Mouse (Mus musculus) MEL (cell line): ENCODE data around the gene Gm17545.

ENCODE experiments used
- CHD2 ChIP-seq: IDR thresholded peaks from 2 replicates; pipeline ENCODE4 v1.6.1; 2011; ENCODE audit warnings: low read length, improper control_type of control experiment
- CTCF ChIP-seq, 3 experiments: IDR thresholded peaks in 2 of 3; conservative IDR thresholded peaks in 1 of 3; 2 replicates each; pipeline ENCODE4 v1.5.1; 2011 to 2012; ENCODE audit warnings: low read length in 3 of 3, low read depth in 2 of 3, mild to moderate bottlenecking in 2 of 3, improper control_type of control experiment in 1 of 3, inconsistent platforms in 1 of 3, mixed read lengths in 1 of 3, moderate library complexity in 1 of 3; ENCODE audit not compliant: control insufficient read depth in 1 of 3, insufficient read depth in 1 of 3, poor library complexity in 1 of 3, severe bottlenecking in 1 of 3
- MAX ChIP-seq: IDR thresholded peaks from 2 replicates; pipeline ENCODE4 v1.6.1; 2011; ENCODE audit warnings: low read length, improper control_type of control experiment
- RAD21 ChIP-seq: IDR thresholded peaks from 2 replicates; pipeline ENCODE4 v1.6.1; 2011; ENCODE audit warnings: mild to moderate bottlenecking, low read depth, low read length, improper control_type of control experiment
- RCOR1 ChIP-seq: IDR thresholded peaks from 2 replicates; pipeline ENCODE4 v1.6.1; 2012; ENCODE audit warnings: low read depth, mild to moderate bottlenecking, inconsistent platforms, low read length, improper control_type of control experiment
- SMC3 ChIP-seq: IDR thresholded peaks from 2 replicates; pipeline ENCODE4 v1.6.1; 2011; ENCODE audit warnings: low read depth, low read length, improper control_type of control experiment
- USF1 ChIP-seq: IDR thresholded peaks from 2 replicates; pipeline ENCODE4 v1.6.1; 2014; ENCODE audit warnings: low read depth, mild to moderate bottlenecking, inconsistent platforms, low read length, improper control_type of control experiment, moderate library complexity
- ZKSCAN1 ChIP-seq: IDR thresholded peaks from 2 replicates; pipeline ENCODE4 v1.6.1; 2012; ENCODE audit warnings: low read depth, mild to moderate bottlenecking, inconsistent platforms, low read length, improper control_type of control experiment, moderate library complexity
- ZMIZ1 ChIP-seq: IDR thresholded peaks from 2 replicates; pipeline ENCODE4 v1.6.1; 2012; ENCODE audit warnings: low read depth, mild to moderate bottlenecking, inconsistent platforms, low read length, improper control_type of control experiment, moderate library complexity

GRCm38 (mm10) chr9:22419877-22420276 is 34.2 kb upstream of the Gm17545 start:
- no peak for TF ChIP-seq RAD21
- no peak for TF ChIP-seq ZKSCAN1
- no peak for TF ChIP-seq ZMIZ1
- no peak for TF ChIP-seq SMC3
- no peak for TF ChIP-seq CTCF (IDR thresholded peaks at IDR 0.05 in 2 of 3, conservative IDR thresholded peaks at IDR 0.05 in 1 of 3; ENCODE audit: control insufficient read depth in 1 of 3, insufficient read depth in 1 of 3, low read depth in 2 of 3, low read length in 3 of 3, poor library complexity in 1 of 3, severe bottlenecking in 1 of 3)
- no peak for TF ChIP-seq RCOR1
- no peak for TF ChIP-seq USF1
- no peak for TF ChIP-seq CHD2
- no peak for TF ChIP-seq MAX
